Mouse (Mus musculus) Patski (cell line): ENCODE measurements around the gene Slc2a6. TPM values are rescaled to one million over a fixed set of nuclear protein-coding genes. Genes with fewer than 3 reads are reported as not detected.

Experiments
- ATAC-seq: fragments of 100-300 bp; one replicate; pipeline ENCODE4 v1.8.0; 2021
- CTCF ChIA-PET: fragments of 350-600 bp; sonication (Branson Sonifier 250); formaldehyde crosslinking; loops from one replicate; lab custom pipeline; 2022; ENCODE audit warnings: inconsistent platforms; lab: Charles Lee
- POLR2A ChIA-PET: fragments of 350-600 bp; sonication (Branson Sonifier 250); formaldehyde crosslinking; loops from one replicate; lab custom pipeline; 2022; ENCODE audit warnings: antibody characterized with exemption, inconsistent platforms; lab: Charles Lee
- DNase-seq: peaks from one replicate; pipeline ENCODE4 v3.0.0-alpha.2; 2011; ENCODE audit warnings: low read depth, low spot score
- H3K27me3 ChIP-seq: fragments of 371-371 bp; one replicate; pipeline ENCODE4 v1.5.1; 2021
- CTCF ChIP-seq: fragments of 100-300 bp; IDR thresholded peaks from one replicate; pipeline ENCODE4 v1.5.1; 2021
- in situ Hi-C: fragments of 300-500 bp; cut with MboI; formaldehyde crosslinking; loops from 3 replicates; pipeline ENCODE4 v1.11.1; 2018; ENCODE audit warnings: low pct_unique_long_range_greater_than_20kb, mixed read lengths
- polyA plus RNA-seq: library from polyadenylated mRNA; unstranded; gene quantifications from one replicate; pipeline ENCODE4 v1.2.3, GENCODE M21; 2021

Slc2a6 gene
- polyA plus RNA-seq, 1 experiment from 2014 or later = 0.21 TPM

DNA sequence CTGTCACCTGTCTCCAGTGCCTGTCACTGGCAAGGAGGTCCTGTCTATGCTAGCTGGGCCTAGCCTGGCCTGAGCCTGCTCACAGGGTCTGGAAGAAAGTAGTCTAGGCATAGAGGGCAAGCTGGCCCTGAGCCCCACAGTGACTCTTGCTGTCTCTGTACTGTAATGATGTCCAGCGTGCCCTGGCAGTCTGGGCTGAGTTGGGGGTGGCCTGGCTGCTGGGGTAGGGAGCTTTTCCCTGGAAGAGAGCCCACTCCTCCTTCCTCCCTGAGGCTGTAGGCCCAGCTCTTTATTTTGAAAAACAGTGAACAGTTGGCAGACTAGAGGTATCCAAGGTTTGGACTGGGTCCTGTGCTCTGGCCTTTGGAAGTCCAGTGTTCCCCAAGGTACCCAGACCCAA, 6.7 kb downstream of the Slc2a6 start:
- in situ Hi-C loops = no loop called here
- ATAC-seq = no peak

DNA sequence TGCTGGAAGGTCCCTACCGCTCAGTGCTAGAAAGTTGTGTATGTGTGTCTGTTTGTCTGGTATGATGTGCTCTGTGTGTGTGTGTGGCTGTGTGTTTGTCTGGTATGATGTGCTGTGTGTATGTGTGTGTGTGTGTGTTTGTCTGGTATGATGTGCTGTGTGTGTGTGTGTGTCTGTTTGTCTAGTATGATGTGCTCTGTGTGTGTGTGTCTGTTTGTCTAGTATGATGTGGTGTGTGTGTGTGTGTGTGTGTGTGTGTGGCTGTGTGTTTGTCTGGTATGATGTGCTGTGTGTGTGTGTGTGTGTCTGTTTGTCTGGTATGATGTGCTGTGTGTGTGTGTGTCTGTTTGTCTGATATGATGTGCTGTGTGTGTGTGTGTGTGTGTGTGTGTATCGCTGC, 8.3 kb downstream of the Slc2a6 start:
- POLR2A ChIA-PET = no interaction called here
- ATAC-seq (no peak), DNase-seq (no peak)
- H3K27me3 ChIP-seq = no peaks in the 10 kb centered on the region
- in situ Hi-C loops = no loop called here
- TF ChIP-seq CTCF = no peak
- CTCF ChIA-PET = interaction anchor here (2.7 kb wide), 1 partner anchor 19 kb away, joined by 33 read pairs; no protein-coding TSS in a partner anchor

More for the DNA sequence above, 6.7 kb downstream of the Slc2a6 start:
- DNase-seq = no peak
- H3K27me3 ChIP-seq = no peaks in the 10 kb centered on the region
- CTCF ChIA-PET = no interaction called here
- POLR2A ChIA-PET = no interaction called here
- no peak for TF ChIP-seq CTCF

- in situ Hi-C loops = no loop called here
- POLR2A ChIA-PET = interaction anchor here (1.4 kb wide), 1 partner anchor 21 kb away, joined by 4 read pairs; no protein-coding TSS in a partner anchor
Measured at GRCm38 (mm10) chr2:27017802-27018201, 10.0 kb downstream of the Slc2a6 start.

DNA sequence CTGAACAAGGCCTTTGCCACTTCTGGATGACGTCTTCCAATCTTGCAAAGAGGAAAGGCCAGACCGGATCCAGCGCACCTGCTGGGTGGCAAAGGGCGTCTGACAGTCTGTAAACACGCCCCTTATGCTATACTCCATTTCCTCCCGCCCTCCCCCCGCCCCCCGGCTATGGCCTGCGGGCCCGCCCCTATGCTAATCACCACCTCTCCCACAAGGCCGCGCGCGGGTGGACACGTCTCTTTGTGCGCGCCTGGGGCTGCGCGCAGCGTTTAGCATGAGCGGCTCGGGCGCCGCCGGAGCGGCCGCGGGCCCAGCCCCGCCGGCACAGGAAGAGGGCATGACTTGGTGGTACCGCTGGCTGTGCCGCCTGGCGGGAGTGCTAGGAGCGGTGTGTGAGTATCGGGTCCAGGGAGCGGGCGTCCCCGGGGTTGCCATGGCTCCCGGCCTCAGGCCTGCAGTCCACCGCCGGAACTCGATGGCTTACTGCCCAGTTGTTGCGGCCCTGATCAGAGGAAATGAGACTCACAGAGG, 18.0 kb downstream of the Slc2a6 start, which contains the start of gene Cacfd1:
Cacfd1 (plus strand) TSS at position 213 of the 531 bp plus-strand sequence.
- peak; percentile 17 for DNase-seq
- POLR2A ChIA-PET = interaction anchor here (0.6 to 1.0 kb wide), 2 partner anchors 30 to 51 kb away, joined by 3 read pairs; no protein-coding TSS in a partner anchor
- peak; percentile 71 for ATAC-seq

More at GRCm38 (mm10) chr2:27017802-27018201, 10.0 kb downstream of the Slc2a6 start:
- CTCF ChIA-PET = interaction anchor here (0.6 to 2.7 kb wide), 19 partner anchors 9 to 454 kb away, joined by 3 to 33 read pairs (median 4); partner anchors contain the start of genes Cacfd1 and Slc2a6
- no peak for DNase-seq
- no peaks in the 10 kb centered on the region for H3K27me3 ChIP-seq
- no peak for TF ChIP-seq CTCF
- ATAC-seq = peak; percentile 55

DNA sequence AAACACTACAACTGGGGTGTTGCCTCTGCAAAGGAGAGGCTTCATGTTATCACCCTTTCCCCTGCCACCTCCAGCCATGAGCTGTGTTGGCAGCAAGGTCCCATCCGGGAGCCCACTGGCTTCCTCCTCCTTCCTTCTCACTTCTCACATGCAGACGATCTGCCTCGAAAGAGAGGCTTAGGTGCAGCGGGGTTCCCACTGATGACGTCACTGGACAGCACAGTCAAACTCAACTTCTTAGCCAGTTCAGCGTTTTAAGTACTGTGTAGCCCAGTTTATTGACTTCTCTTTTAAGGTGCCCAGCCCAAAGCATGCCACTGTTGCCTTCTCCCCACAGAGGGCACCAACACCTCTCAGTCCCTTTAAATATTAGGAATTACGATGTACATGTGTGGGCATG, 20.1 kb downstream of the Slc2a6 start:
- in situ Hi-C loops = no loop called here
- no peaks in the 10 kb centered on the region for H3K27me3 ChIP-seq
- TF ChIP-seq CTCF = no peak
- DNase-seq (no peak), ATAC-seq (no peak)
- POLR2A ChIA-PET = no interaction called here
- CTCF ChIA-PET = interaction anchor here (2.3 kb wide), 1 partner anchor 10 kb away, joined by 9 read pairs; no protein-coding TSS in a partner anchor

More for the DNA sequence above, 18.0 kb downstream of the Slc2a6 start, which contains the start of gene Cacfd1:
- CTCF ChIA-PET = interaction anchor here (1.0 to 2.4 kb wide), 3 partner anchors 8 to 363 kb away, joined by 3 to 9 read pairs (median 8); no protein-coding TSS in a partner anchor
- TF ChIP-seq CTCF = no peak
- in situ Hi-C loops = loop anchor here (5.0 kb wide), 1 partner anchor 367 kb away; no protein-coding TSS in a partner anchor
- H3K27me3 ChIP-seq = no peaks in the 10 kb centered on the region

GRCm38 (mm10) chr2:27006255-27006654, 21.5 kb downstream of the Slc2a6 start:
- DNase-seq (no peak), ATAC-seq (no peak)
- in situ Hi-C loops = no loop called here
- ChIA-PET CTCF (interaction anchor here (1.1 kb wide), 1 partner anchor 32 kb away, joined by 3 read pairs; no protein-coding TSS in a partner anchor), POLR2A (no interaction called here)
- H3K27me3 ChIP-seq = no peaks in the 10 kb centered on the region
- no peak for TF ChIP-seq CTCF

GRCm38 (mm10) chr2:26997993-26998392, 29.8 kb downstream of the Slc2a6 start:
- POLR2A ChIA-PET = no interaction called here
- peaks cover 21% of the 10 kb centered on the region for H3K27me3 ChIP-seq
- no peak for TF ChIP-seq CTCF
- CTCF ChIA-PET = interaction anchor here (1.3 kb wide), 1 partner anchor 12 kb away, joined by 3 read pairs; no protein-coding TSS in a partner anchor
- ATAC-seq (no peak), DNase-seq (no peak)
- in situ Hi-C loops = no loop called here

GRCm38 (mm10) chr2:26997498-26997897, 30.3 kb downstream of the Slc2a6 start:
- ATAC-seq (no peak), DNase-seq (no peak)
- ChIA-PET CTCF (interaction anchor here (1.3 kb wide), 1 partner anchor 11 kb away, joined by 3 read pairs; no protein-coding TSS in a partner anchor), POLR2A (interaction anchor here (0.6 kb wide), 1 partner anchor 717 kb away, joined by 7 read pairs; no protein-coding TSS in a partner anchor)
- no peak for TF ChIP-seq CTCF
- H3K27me3 ChIP-seq = peaks cover 21% of the 10 kb centered on the region
- in situ Hi-C loops = no loop called here

DNA sequence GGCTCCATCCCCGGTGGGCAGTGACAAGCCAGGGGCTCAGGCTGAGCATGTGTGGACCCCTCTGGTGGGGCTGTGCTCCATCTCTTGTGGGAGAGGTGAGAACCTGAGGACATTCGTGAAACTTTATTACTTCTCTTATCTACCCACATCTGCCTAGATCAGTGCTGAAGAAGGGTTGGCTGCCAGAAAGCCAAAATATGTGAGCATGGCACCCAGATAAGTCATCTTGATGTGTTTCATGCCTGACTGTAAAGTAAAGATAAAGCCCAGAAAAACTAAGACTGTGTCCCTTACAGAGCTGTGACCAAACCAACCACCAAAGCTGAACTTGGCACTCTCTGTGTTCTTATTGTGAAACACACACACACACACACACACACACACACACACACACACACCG, 33.9 kb downstream of the Slc2a6 start:
- DNase-seq = no peak
- TF ChIP-seq CTCF = no peak
- in situ Hi-C loops = no loop called here
- ChIA-PET POLR2A (no interaction called here), CTCF (no interaction called here)
- no peak for ATAC-seq
- H3K27me3 ChIP-seq = peaks cover 29% of the 10 kb centered on the region

GRCm38 (mm10) chr2:26984640-26985039, 43.2 kb downstream of the Slc2a6 start:
- ChIA-PET CTCF (no interaction called here), POLR2A (no interaction called here)
- no peak for TF ChIP-seq CTCF
- H3K27me3 ChIP-seq = peaks cover 23% of the 10 kb centered on the region
- in situ Hi-C loops = no loop called here
- no peak for DNase-seq
- ATAC-seq = no peak

GRCm38 (mm10) chr2:26984179-26984578, 43.6 kb downstream of the Slc2a6 start:
- in situ Hi-C loops = no loop called here
- no peak for DNase-seq
- no peak for TF ChIP-seq CTCF
- no peak for ATAC-seq
- ChIA-PET POLR2A (interaction anchor here (0.7 kb wide), 1 partner anchor 267 kb away, joined by 4 read pairs; no protein-coding TSS in a partner anchor), CTCF (no interaction called here)
- peaks cover 19% of the 10 kb centered on the region for H3K27me3 ChIP-seq
